Mouse (Mus musculus): ENCODE measurements at regions not wholly inside any gene's neighbourhood (a gene's known extent, or its start where the extent isn't known, plus 50 kb on each side); places are given as distances from the start of the nearest gene placed in this dataset.
A peak's percentile ranks its signal among the peaks of the same experiment; 100 is the strongest.

- WGBS: 62% methylated on average over 9 of the region's 9 CpGs
- Histone ChIP-seq H3K9me3 (replicated peaks; ENCODE audit: control insufficient read depth, low read length, poor library complexity, severe bottlenecking) (no peaks in the 10 kb centered on the region), H3K9ac (ENCODE audit: low read depth, low read length) (no peak overlapping the region), H3K4me1 (ENCODE audit: control insufficient read depth, insufficient read depth, low read length) (no peaks in the 10 kb centered on the region), H3K36me3 (ENCODE audit: control insufficient read depth, insufficient read depth, low read length) (no peaks in the 10 kb centered on the region), H3K4me3 (ENCODE audit: low read depth, low read length) (no peak overlapping the region), H3K4me2 (ENCODE audit: low read length) (no peak overlapping the region), H3K27ac (ENCODE audit: low read length) (no peak overlapping the region), H3K27me3 (ENCODE audit: control insufficient read depth, insufficient read depth, low read depth, low read length) (no peaks in the 10 kb centered on the region)
- no peak for ATAC-seq
These were observed 245.5 kb downstream of the Adgra3 start for GRCm38 (mm10) chr5:49813335-49813734.

- Histone ChIP-seq H3K27me3 (ENCODE audit: control insufficient read depth, insufficient read depth, low read depth, low read length) (no peaks in the 10 kb centered on the region), H3K27ac (ENCODE audit: low read length) (no peak overlapping the region), H3K4me2 (ENCODE audit: low read length) (no peak overlapping the region), H3K4me1 (ENCODE audit: control insufficient read depth, insufficient read depth, low read length) (no peaks in the 10 kb centered on the region), H3K9me3 (replicated peaks; ENCODE audit: control insufficient read depth, low read length, poor library complexity, severe bottlenecking) (no peaks in the 10 kb centered on the region), H3K4me3 (ENCODE audit: low read depth, low read length) (no peak overlapping the region), H3K9ac (ENCODE audit: low read depth, low read length) (no peak overlapping the region), H3K36me3 (ENCODE audit: control insufficient read depth, insufficient read depth, low read length) (no peaks in the 10 kb centered on the region)
- 84% methylated on average over 11 of the region's 11 CpGs for WGBS
- ATAC-seq: no peak
These were observed 263.9 kb upstream of the Kcnip4 start for GRCm38 (mm10) chr5:49788494-49789160.

- H3K4me1 ChIP-seq (ENCODE audit: control insufficient read depth, insufficient read depth, low read length): no peaks in the 10 kb centered on the region
- H3K4me3 ChIP-seq (ENCODE audit: low read depth, low read length): no peak overlapping the region
- no peaks in the 10 kb centered on the region for H3K27me3 ChIP-seq (ENCODE audit: control insufficient read depth, insufficient read depth, low read depth, low read length)
- 68% methylated on average over 3 of the region's 3 CpGs for WGBS
- no peak overlapping the region for H3K4me2 ChIP-seq (ENCODE audit: low read length)
- H3K9ac ChIP-seq (ENCODE audit: low read depth, low read length): no peak overlapping the region
- H3K9me3 ChIP-seq (replicated peaks; ENCODE audit: control insufficient read depth, low read length, poor library complexity, severe bottlenecking): no peaks in the 10 kb centered on the region
- ATAC-seq: no peak
- H3K36me3 ChIP-seq (ENCODE audit: control insufficient read depth, insufficient read depth, low read length): no peaks in the 10 kb centered on the region
- no peak overlapping the region for H3K27ac ChIP-seq (ENCODE audit: low read length)
These were observed 259.0 kb upstream of the Kcnip4 start for GRCm38 (mm10) chr5:49783728-49784127.

GRCm38 (mm10) chr5:49761054-49761453 lies 236.3 kb upstream of the Kcnip4 start:
- Histone ChIP-seq H3K9ac (ENCODE audit: low read depth, low read length) (no peak overlapping the region), H3K36me3 (ENCODE audit: control insufficient read depth, insufficient read depth, low read length) (no peaks in the 10 kb centered on the region), H3K4me3 (ENCODE audit: low read depth, low read length) (no peak overlapping the region), H3K9me3 (replicated peaks; ENCODE audit: control insufficient read depth, low read length, poor library complexity, severe bottlenecking) (no peaks in the 10 kb centered on the region), H3K27me3 (ENCODE audit: control insufficient read depth, insufficient read depth, low read depth, low read length) (no peaks in the 10 kb centered on the region), H3K4me1 (ENCODE audit: control insufficient read depth, insufficient read depth, low read length) (no peaks in the 10 kb centered on the region), H3K4me2 (ENCODE audit: low read length) (no peak overlapping the region), H3K27ac (ENCODE audit: low read length) (no peak overlapping the region)
- 77% methylated on average over 4 of the region's 4 CpGs for WGBS
- no peak for ATAC-seq

GRCm38 (mm10) chr5:49755531-49755930 lies 230.8 kb upstream of the Kcnip4 start:
- Histone ChIP-seq H3K27ac (ENCODE audit: low read length) (no peak overlapping the region), H3K36me3 (ENCODE audit: control insufficient read depth, insufficient read depth, low read length) (no peaks in the 10 kb centered on the region), H3K9ac (ENCODE audit: low read depth, low read length) (no peak overlapping the region), H3K9me3 (replicated peaks; ENCODE audit: control insufficient read depth, low read length, poor library complexity, severe bottlenecking) (no peaks in the 10 kb centered on the region), H3K4me3 (ENCODE audit: low read depth, low read length) (no peak overlapping the region), H3K4me2 (ENCODE audit: low read length) (no peak overlapping the region), H3K27me3 (ENCODE audit: control insufficient read depth, insufficient read depth, low read depth, low read length) (no peaks in the 10 kb centered on the region), H3K4me1 (ENCODE audit: control insufficient read depth, insufficient read depth, low read length) (no peaks in the 10 kb centered on the region)
- 94% methylated on average over 1 of the region's 1 CpGs for WGBS
- ATAC-seq: no peak

DNA sequence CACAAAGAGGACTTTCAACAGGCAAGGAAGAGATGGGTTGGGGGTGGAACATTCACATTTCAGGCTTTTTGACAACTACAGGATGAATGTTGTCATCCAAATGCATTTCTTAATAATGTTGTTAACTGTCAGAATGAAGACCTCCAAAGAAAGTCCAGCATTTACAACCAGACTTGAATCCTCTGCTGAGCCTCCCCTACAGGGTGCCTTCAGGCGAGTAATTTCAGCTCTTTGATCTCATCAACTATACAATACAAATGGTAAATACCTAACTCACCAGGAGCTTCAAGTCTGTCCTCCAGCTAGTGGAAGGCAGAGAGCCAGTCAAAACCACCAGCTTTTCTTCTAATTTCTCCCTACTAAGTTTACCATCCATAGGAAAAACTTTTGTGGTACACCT lies 187.9 kb upstream of the Kcnip4 start:
- 9% methylated on average over 1 of the region's 1 CpGs for WGBS
- no peaks in the 10 kb centered on the region for H3K36me3 ChIP-seq (ENCODE audit: control insufficient read depth, insufficient read depth, low read length)
- no peaks in the 10 kb centered on the region for H3K9me3 ChIP-seq (replicated peaks; ENCODE audit: control insufficient read depth, low read length, poor library complexity, severe bottlenecking)
- no peak for ATAC-seq
- H3K4me2 ChIP-seq (ENCODE audit: low read length): no peak overlapping the region
- H3K27me3 ChIP-seq (ENCODE audit: control insufficient read depth, insufficient read depth, low read depth, low read length): no peaks in the 10 kb centered on the region
- no peak overlapping the region for H3K27ac ChIP-seq (ENCODE audit: low read length)
- no peak overlapping the region for H3K4me3 ChIP-seq (ENCODE audit: low read depth, low read length)
- H3K9ac ChIP-seq (ENCODE audit: low read depth, low read length): no peak overlapping the region
- H3K4me1 ChIP-seq (ENCODE audit: control insufficient read depth, insufficient read depth, low read length): no peaks in the 10 kb centered on the region

- ATAC-seq: no peak
- Histone ChIP-seq H3K4me2 (ENCODE audit: low read length) (no peak overlapping the region), H3K9ac (ENCODE audit: low read depth, low read length) (no peak overlapping the region), H3K4me3 (ENCODE audit: low read depth, low read length) (no peak overlapping the region), H3K9me3 (replicated peaks; ENCODE audit: control insufficient read depth, low read length, poor library complexity, severe bottlenecking) (no peaks in the 10 kb centered on the region), H3K36me3 (ENCODE audit: control insufficient read depth, insufficient read depth, low read length) (no peaks in the 10 kb centered on the region), H3K27ac (ENCODE audit: low read length) (no peak overlapping the region), H3K4me1 (ENCODE audit: control insufficient read depth, insufficient read depth, low read length) (no peaks in the 10 kb centered on the region), H3K27me3 (ENCODE audit: control insufficient read depth, insufficient read depth, low read depth, low read length) (no peaks in the 10 kb centered on the region)
- 63% methylated on average over 4 of the region's 4 CpGs for WGBS
These were observed 157.4 kb upstream of the Kcnip4 start for GRCm38 (mm10) chr5:49682156-49682555.

- Histone ChIP-seq H3K9me3 (replicated peaks; ENCODE audit: control insufficient read depth, low read length, poor library complexity, severe bottlenecking) (no peaks in the 10 kb centered on the region), H3K27me3 (ENCODE audit: control insufficient read depth, insufficient read depth, low read depth, low read length) (no peaks in the 10 kb centered on the region), H3K4me2 (ENCODE audit: low read length) (no peak overlapping the region), H3K4me3 (ENCODE audit: low read depth, low read length) (no peak overlapping the region), H3K27ac (ENCODE audit: low read length) (no peak overlapping the region), H3K9ac (ENCODE audit: low read depth, low read length) (no peak overlapping the region), H3K36me3 (ENCODE audit: control insufficient read depth, insufficient read depth, low read length) (no peaks in the 10 kb centered on the region), H3K4me1 (ENCODE audit: control insufficient read depth, insufficient read depth, low read length) (no peaks in the 10 kb centered on the region)
- no peak for ATAC-seq
- 70% methylated on average over 2 of the region's 2 CpGs for WGBS
These were observed 156.8 kb upstream of the Kcnip4 start for GRCm38 (mm10) chr5:49681514-49681913.

GRCm38 (mm10) chr5:49675885-49676284 lies 151.2 kb upstream of the Kcnip4 start:
- H3K36me3 ChIP-seq (ENCODE audit: control insufficient read depth, insufficient read depth, low read length): no peaks in the 10 kb centered on the region
- WGBS: 44% methylated on average over 2 of the region's 2 CpGs
- no peak overlapping the region for H3K27ac ChIP-seq (ENCODE audit: low read length)
- peak; percentile 62; the same call in 1 of the 2 replicates for ATAC-seq
- no peaks in the 10 kb centered on the region for H3K4me1 ChIP-seq (ENCODE audit: control insufficient read depth, insufficient read depth, low read length)
- H3K4me2 ChIP-seq (ENCODE audit: low read length): no peak overlapping the region
- no peak overlapping the region for H3K4me3 ChIP-seq (ENCODE audit: low read depth, low read length)
- no peaks in the 10 kb centered on the region for H3K9me3 ChIP-seq (replicated peaks; ENCODE audit: control insufficient read depth, low read length, poor library complexity, severe bottlenecking)
- no peaks in the 10 kb centered on the region for H3K27me3 ChIP-seq (ENCODE audit: control insufficient read depth, insufficient read depth, low read depth, low read length)
- H3K9ac ChIP-seq (ENCODE audit: low read depth, low read length): no peak overlapping the region

Data from midbrain, embryonic 16.5 days (tissue).